Mouse (Mus musculus): ENCODE data around the gene C2cd4d. TPM values are rescaled to one million over a fixed set of nuclear protein-coding genes. Genes with fewer than 3 reads are reported as not detected.
A peak's percentile ranks its signal among the peaks of the same experiment; 100 is the strongest.

Gene C2cd4d
- polyA plus RNA-seq, 1 experiment from 2014 or later: 0.06 TPM

GRCm38 (mm10) chr3:94364154-94364526 is 1.9 kb downstream of the C2cd4d start:
- H3K27ac ChIP-seq (replicated peaks): no peak overlapping the region
- no peak for ATAC-seq (ENCODE audit: insufficient read depth)

DNA sequence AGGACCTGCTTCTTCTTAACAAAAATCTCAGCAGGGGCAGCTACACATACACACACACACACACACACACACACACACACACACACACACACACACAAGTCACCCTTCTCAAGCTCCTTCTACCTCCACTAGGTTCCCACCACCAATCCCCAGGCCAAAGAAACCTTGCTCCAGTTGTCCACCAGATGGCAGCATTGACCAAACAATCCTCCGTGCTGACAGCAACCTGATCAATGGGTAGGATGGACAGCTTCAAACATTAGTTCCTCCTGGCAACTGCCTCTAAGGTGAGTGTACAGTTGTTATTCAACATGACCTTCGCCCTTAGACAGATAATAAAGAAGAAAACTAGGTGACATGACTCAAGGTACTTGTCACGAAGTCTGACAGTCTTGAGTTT is 4.5 kb downstream of the C2cd4d start:
- no peaks in the 10 kb centered on the region for H3K9me3 ChIP-seq (replicated peaks)
- H3K4me2 ChIP-seq: no peak overlapping the region
- no peaks in the 10 kb centered on the region for H3K36me3 ChIP-seq (replicated peaks)
- H3K9ac ChIP-seq: no peak overlapping the region
- ATAC-seq (ENCODE audit: insufficient read depth): no peak
- H3K4me3 ChIP-seq (replicated peaks): no peak overlapping the region
- 17% methylated on average over 3 of the region's 3 CpGs for WGBS (ENCODE audit: insufficient replicate concordance)
- no peaks in the 10 kb centered on the region for H3K4me1 ChIP-seq (replicated peaks)
- no peak overlapping the region for H3K27ac ChIP-seq (replicated peaks)
- H3K27me3 ChIP-seq: peaks cover 47% of the 10 kb centered on the region

More at GRCm38 (mm10) chr3:94364154-94364526, 1.9 kb downstream of the C2cd4d start:
- H3K9ac ChIP-seq: no peak overlapping the region
- H3K36me3 ChIP-seq (replicated peaks): no peaks in the 10 kb centered on the region
- no peaks in the 10 kb centered on the region for H3K9me3 ChIP-seq (replicated peaks)
- 5% methylated on average over 23 of the region's 23 CpGs for WGBS (ENCODE audit: insufficient replicate concordance)
- H3K4me2 ChIP-seq: peak overlapping the region; percentile 66
- peak overlapping the region; percentile 43 for H3K4me3 ChIP-seq (replicated peaks)
- peaks cover 57% of the 10 kb centered on the region for H3K27me3 ChIP-seq
- no peaks in the 10 kb centered on the region for H3K4me1 ChIP-seq (replicated peaks)

DNA sequence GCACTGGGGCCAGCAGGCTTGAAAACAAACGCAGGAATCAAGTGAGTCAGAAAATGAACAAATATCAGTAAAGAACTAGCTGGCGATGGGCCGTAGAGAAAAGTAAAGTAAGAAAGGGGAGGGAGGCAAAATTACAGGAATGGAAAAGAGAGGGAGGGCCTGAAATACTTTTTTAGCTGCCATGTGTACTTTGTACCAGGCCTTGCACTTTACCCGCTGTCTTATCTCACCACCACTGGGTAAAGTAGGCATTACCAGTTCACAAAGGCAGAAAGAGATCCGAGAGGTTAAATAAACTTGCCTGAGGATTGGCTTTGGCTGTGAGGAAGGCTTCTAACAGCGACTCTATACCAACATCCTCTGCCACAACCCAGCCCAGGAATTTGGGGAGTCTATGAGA is 5.3 kb downstream of the C2cd4d start:
- no peaks in the 10 kb centered on the region for H3K36me3 ChIP-seq (replicated peaks)
- no peaks in the 10 kb centered on the region for H3K4me1 ChIP-seq (replicated peaks)
- H3K4me3 ChIP-seq (replicated peaks): no peak overlapping the region
- 64% methylated on average over 6 of the region's 6 CpGs for WGBS (ENCODE audit: insufficient replicate concordance)
- no peak for ATAC-seq (ENCODE audit: insufficient read depth)
- no peaks in the 10 kb centered on the region for H3K9me3 ChIP-seq (replicated peaks)
- no peak overlapping the region for H3K4me2 ChIP-seq
- no peak overlapping the region for H3K27ac ChIP-seq (replicated peaks)
- H3K9ac ChIP-seq: no peak overlapping the region
- H3K27me3 ChIP-seq: peaks cover 40% of the 10 kb centered on the region

DNA sequence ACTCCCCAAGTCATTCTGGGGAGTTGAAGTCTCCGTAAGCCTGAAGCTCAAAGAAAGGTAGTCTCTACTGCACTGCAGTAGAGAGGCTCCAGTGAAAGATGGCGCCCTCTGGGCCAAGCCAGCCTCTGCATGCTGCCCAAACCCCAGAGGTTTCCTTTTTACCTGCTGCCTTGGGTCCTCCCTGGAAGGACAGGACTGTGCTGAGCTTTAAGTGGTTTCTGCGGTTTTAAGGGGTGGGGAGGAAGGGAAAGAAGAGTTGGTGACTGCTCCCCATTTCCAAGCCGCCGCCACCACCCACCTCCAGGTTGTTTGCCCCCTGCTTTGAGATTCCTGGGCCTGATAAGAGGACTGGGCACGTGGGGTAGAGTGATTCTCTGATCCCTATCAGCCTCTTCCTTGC is 6.4 kb downstream of the C2cd4d start:
- no peak overlapping the region for H3K27ac ChIP-seq (replicated peaks)
- ATAC-seq (ENCODE audit: insufficient read depth): no peak
- H3K9ac ChIP-seq: no peak overlapping the region
- 44% methylated on average over 6 of the region's 6 CpGs for WGBS (ENCODE audit: insufficient replicate concordance)
- H3K4me2 ChIP-seq: no peak overlapping the region
- no peaks in the 10 kb centered on the region for H3K36me3 ChIP-seq (replicated peaks)
- no peak overlapping the region for H3K4me3 ChIP-seq (replicated peaks)
- H3K27me3 ChIP-seq: peaks cover 29% of the 10 kb centered on the region
- H3K9me3 ChIP-seq (replicated peaks): no peaks in the 10 kb centered on the region
- H3K4me1 ChIP-seq (replicated peaks): no peaks in the 10 kb centered on the region

DNA sequence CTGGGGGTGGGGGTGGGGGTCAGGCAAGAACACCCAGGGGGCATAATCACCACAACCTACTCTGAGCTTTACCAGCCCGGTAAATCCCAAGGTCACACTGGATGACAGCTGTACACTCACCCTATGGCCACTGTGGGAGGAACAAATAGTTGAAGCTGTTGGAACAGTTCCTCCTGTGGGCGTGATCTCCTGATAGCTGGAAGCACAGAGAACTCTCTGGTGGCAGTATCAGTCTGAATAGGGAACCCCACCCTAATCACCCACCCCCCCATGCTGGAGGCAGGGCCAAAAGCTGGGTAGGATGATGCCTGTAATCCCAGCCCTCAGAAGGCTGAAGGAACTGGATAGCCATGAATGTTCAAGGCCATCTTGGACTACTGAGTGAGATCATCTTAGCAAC is 7.5 kb downstream of the C2cd4d start:
- no peak overlapping the region for H3K27ac ChIP-seq (replicated peaks)
- H3K4me3 ChIP-seq (replicated peaks): no peak overlapping the region

DNA sequence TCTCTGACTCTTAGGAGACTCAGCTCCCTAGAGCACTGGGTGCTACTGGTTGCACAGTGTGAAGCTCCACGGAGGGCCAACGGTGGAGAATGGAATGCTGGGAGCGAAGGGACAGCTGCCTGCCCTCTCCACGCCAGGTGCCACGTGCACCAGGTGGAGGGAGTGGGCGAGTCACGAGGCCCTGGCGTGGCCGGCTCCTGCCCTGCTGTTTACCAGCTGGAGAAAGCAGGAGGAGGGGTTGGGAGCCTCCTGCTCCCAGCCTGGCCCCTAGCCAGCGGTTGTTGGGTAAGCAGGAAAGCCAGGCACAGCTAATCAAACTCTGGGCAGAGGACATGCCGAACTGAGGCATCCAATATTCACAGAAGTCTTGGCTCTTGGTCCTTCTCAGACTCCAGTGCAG is 9.4 kb downstream of the C2cd4d start:
- 21% methylated on average over 11 of the region's 11 CpGs for WGBS (ENCODE audit: insufficient replicate concordance)
- Histone ChIP-seq H3K36me3 (replicated peaks) (no peaks in the 10 kb centered on the region), H3K4me1 (replicated peaks) (0 out of 2 replicates have a peak, but pooled peaks cover 2% of the 10 kb centered on the region), H3K9ac (no peak overlapping the region), H3K4me3 (replicated peaks) (no peak overlapping the region), H3K27ac (replicated peaks) (0 out of 2 replicates have a peak overlapping the region, but pooled peaks have one; percentile 29), H3K4me2 (no peak overlapping the region; the same call in 1 of the 2 replicates), H3K9me3 (replicated peaks) (no peaks in the 10 kb centered on the region), H3K27me3 (peaks cover 3% of the 10 kb centered on the region; the same call in 1 of the 2 replicates)
- peak; percentile 73 for ATAC-seq (ENCODE audit: insufficient read depth)

More for the DNA sequence above, 7.5 kb downstream of the C2cd4d start:
- Histone ChIP-seq H3K36me3 (replicated peaks) (no peaks in the 10 kb centered on the region), H3K9ac (no peak overlapping the region), H3K27me3 (peaks cover 18% of the 10 kb centered on the region), H3K4me1 (replicated peaks) (0 out of 2 replicates have a peak, but pooled peaks cover 2% of the 10 kb centered on the region), H3K9me3 (replicated peaks) (no peaks in the 10 kb centered on the region), H3K4me2 (no peak overlapping the region)
- WGBS (ENCODE audit: insufficient replicate concordance): 39% methylated on average over 2 of the region's 2 CpGs
- no peak for ATAC-seq (ENCODE audit: insufficient read depth)

- Histone ChIP-seq H3K27ac (replicated peaks) (0 out of 2 replicates have a peak overlapping the region, but pooled peaks have one; percentile 29), H3K4me1 (replicated peaks) (0 out of 2 replicates have a peak, but pooled peaks cover 2% of the 10 kb centered on the region), H3K36me3 (replicated peaks) (no peaks in the 10 kb centered on the region), H3K4me2 (no peak overlapping the region), H3K9ac (no peak overlapping the region), H3K9me3 (replicated peaks) (no peaks in the 10 kb centered on the region), H3K27me3 (peaks cover 3% of the 10 kb centered on the region; the same call in 1 of the 2 replicates), H3K4me3 (replicated peaks) (no peak overlapping the region)
- WGBS (ENCODE audit: insufficient replicate concordance): 6% methylated on average over 3 of the region's 3 CpGs
- no peak for ATAC-seq (ENCODE audit: insufficient read depth)
Measured at GRCm38 (mm10) chr3:94372038-94372437, 9.8 kb downstream of the C2cd4d start.

DNA sequence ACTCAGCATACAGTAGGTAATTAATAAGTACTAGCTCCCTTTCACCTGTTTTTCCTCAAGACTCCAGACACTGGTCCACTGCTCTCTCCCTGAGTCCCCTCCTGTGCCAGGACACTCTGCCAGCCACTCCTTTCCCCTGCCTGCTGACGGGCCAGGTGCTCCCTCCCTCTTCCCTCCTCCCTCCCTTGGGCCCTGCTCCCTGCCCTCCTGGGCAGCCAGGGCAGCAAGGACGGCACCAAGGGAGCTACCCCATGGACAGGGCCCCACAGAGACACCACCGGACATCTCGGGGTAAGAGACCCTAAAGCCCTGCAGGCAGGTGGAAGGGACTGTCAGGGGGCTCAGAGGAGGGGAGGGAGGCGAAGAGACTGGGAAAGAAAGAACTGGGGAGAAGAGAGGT is 10.4 kb downstream of the C2cd4d start, which contains the start of gene Rorc:
Gene Rorc, plus strand, starts transcription at position 154 of the 400 bp plus-strand sequence.
- H3K9ac ChIP-seq: no peak within 1 kb of the TSS
- 22% methylated on average over 5 of the region's 5 CpGs for WGBS (ENCODE audit: insufficient replicate concordance)
- ATAC-seq (ENCODE audit: insufficient read depth): no peak; the same call in 1 of the 2 replicates

GRCm38 (mm10) chr3:94373090-94373489 is 10.9 kb downstream of the C2cd4d start:
- Histone ChIP-seq H3K4me1 (replicated peaks) (0 out of 2 replicates have a peak, but pooled peaks cover 2% of the 10 kb centered on the region), H3K4me2 (peak overlapping the region; percentile 33; the same call in 1 of the 2 replicates), H3K36me3 (replicated peaks) (no peaks in the 10 kb centered on the region), H3K27me3 (peaks cover 3% of the 10 kb centered on the region; the same call in 1 of the 2 replicates), H3K27ac (replicated peaks) (no peak overlapping the region), H3K9me3 (replicated peaks) (no peaks in the 10 kb centered on the region), H3K9ac (no peak overlapping the region), H3K4me3 (replicated peaks) (peak overlapping the region; percentile 17; the same call in 1 of the 2 replicates)
- ATAC-seq (ENCODE audit: insufficient read depth): no peak
- 10% methylated on average over 10 of the region's 10 CpGs for WGBS (ENCODE audit: insufficient replicate concordance)

More for the DNA sequence above, 10.4 kb downstream of the C2cd4d start, which contains the start of gene Rorc:
- peaks cover 3% of the 10 kb centered on the region; the same call in 1 of the 2 replicates for H3K27me3 ChIP-seq
- H3K9me3 ChIP-seq (replicated peaks): no peaks in the 10 kb centered on the region
- H3K4me3 ChIP-seq (replicated peaks): peak within 1 kb of the TSS; percentile 17; the same call in 1 of the 2 replicates
- H3K27ac ChIP-seq (replicated peaks): 0 out of 2 replicates have a peak within 1 kb of the TSS, but pooled peaks have one; percentile 29
- 0 out of 2 replicates have a peak, but pooled peaks cover 2% of the 10 kb centered on the region for H3K4me1 ChIP-seq (replicated peaks)
- peak within 1 kb of the TSS; percentile 33 for H3K4me2 ChIP-seq
- no peaks in the 10 kb centered on the region for H3K36me3 ChIP-seq (replicated peaks)

DNA sequence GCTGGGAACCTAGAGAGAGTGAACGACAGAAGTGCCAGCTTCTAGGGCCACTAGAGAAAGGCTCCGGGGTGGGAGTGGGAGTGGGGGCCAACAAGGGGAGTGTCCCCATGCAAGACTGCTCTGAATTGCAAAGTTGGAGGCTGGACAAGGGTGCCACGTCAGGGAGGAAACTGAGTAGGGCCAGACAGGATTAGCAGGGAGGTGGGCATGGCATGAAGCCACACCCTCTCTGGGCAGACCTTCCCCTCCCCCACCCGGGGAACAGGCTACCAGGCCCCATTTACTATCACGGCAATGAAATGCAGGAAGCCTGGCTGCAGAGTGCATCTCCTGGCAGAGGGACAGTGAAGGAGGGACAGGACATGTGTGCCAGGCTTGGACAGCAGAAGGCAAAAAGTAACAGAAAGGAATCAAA is 11.4 kb downstream of the C2cd4d start:
- Histone ChIP-seq H3K4me3 (replicated peaks) (no peak overlapping the region), H3K4me1 (replicated peaks) (0 out of 2 replicates have a peak, but pooled peaks cover 2% of the 10 kb centered on the region), H3K4me2 (no peak overlapping the region), H3K9me3 (replicated peaks) (no peaks in the 10 kb centered on the region), H3K27ac (replicated peaks) (no peak overlapping the region), H3K36me3 (replicated peaks) (no peaks in the 10 kb centered on the region), H3K27me3 (peaks cover 3% of the 10 kb centered on the region; the same call in 1 of the 2 replicates), H3K9ac (no peak overlapping the region)
- no peak for ATAC-seq (ENCODE audit: insufficient read depth)
- 4% methylated on average over 5 of the region's 5 CpGs for WGBS (ENCODE audit: insufficient replicate concordance)

DNA sequence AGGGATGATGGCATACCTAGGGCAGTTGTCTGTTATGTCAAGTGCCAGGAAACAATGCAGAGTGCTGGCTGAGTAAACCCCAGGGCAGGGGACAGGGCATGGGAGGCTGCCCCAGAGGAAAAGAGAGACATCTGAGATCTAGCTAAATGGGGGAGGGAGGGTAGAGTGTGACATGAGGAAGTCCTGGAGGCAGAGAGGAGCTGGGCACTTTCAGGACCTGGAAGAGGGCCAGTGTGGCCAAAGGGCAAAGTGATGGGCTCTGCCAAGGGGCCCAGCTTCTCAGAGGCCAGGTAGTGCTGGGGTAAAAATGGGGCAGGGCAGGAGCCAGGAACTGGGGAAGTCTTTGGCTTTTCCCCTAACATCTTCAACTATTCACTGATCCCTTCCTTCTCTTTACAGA is 12.4 kb downstream of the C2cd4d start:
- Histone ChIP-seq H3K4me2 (no peak overlapping the region), H3K27me3 (peaks cover 3% of the 10 kb centered on the region; the same call in 1 of the 2 replicates), H3K9me3 (replicated peaks) (no peaks in the 10 kb centered on the region), H3K36me3 (replicated peaks) (no peaks in the 10 kb centered on the region), H3K9ac (no peak overlapping the region), H3K4me3 (replicated peaks) (no peak overlapping the region), H3K4me1 (replicated peaks) (0 out of 2 replicates have a peak, but pooled peaks cover 2% of the 10 kb centered on the region), H3K27ac (replicated peaks) (no peak overlapping the region)
- no peak for ATAC-seq (ENCODE audit: insufficient read depth)

All from liver, embryonic 15.5 days (tissue).